Mouse (Mus musculus): ENCODE results near the gene Rnf103.

DNA sequence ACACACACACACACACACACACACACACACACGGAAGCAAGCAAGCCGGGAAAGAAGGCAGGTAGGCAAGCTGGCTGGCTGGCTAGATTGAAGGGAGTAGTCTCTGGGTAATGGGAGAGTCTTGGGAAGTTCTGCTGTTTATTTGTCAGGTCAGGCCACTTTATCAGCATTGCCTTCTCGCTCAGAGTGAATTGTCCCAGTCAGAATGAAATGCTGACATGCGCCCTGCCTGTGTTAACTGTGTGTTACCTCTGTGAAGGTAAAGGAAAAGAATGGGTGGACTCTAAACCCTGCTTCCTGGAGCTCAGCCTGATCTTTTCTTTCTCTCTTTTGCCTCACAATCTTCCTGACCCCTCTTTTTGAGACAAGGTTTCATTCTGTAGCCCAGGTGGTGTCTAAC lies 5.7 kb upstream of the Rnf103 start:
- TF ChIP-seq POLR2A (IDR thresholded peaks at IDR 0.05; ENCODE audit: insufficient read depth, low read depth, low read length) (no peak), CTCF (IDR thresholded peaks at IDR 0.05) (no peak)

Data from heart, adult 2 months (tissue).